Mouse (Mus musculus) heart, embryonic 11.5 days (tissue): ENCODE data around the gene Rhd. TPM values are rescaled to one million over a fixed set of nuclear protein-coding genes. Genes with fewer than 3 reads are reported as not detected.

Source experiments
- ATAC-seq: fragments of 200-750 bp; cut with Nextera tagmentation; replicated peaks from 2 replicates; pipeline ENCODE4 v1.8.0; 2017; ENCODE audit warnings: moderate library complexity; ENCODE audit not compliant: insufficient number of reproducible peaks, low FRiP score, low TSS enrichment
- H3K27ac ChIP-seq: fragments of 300-500 bp; sonication (generic); 2 replicates; pipeline ENCODE4 v1.5.1; 2014; ENCODE audit warnings: mild to moderate bottlenecking, low read depth, low read length
- H3K27me3 ChIP-seq: fragments of 300-500 bp; sonication (generic); 2 replicates; pipeline ENCODE4 v1.6.1; 2014; ENCODE audit warnings: mild to moderate bottlenecking, low read length, mixed read lengths; ENCODE audit not compliant: control insufficient read depth, insufficient read depth
- H3K36me3 ChIP-seq: fragments of 300-500 bp; sonication (generic); 2 replicates; pipeline ENCODE4 v1.6.1; 2014; ENCODE audit warnings: mild to moderate bottlenecking, low read length, moderate library complexity, mixed read lengths; ENCODE audit not compliant: control insufficient read depth, insufficient read depth
- H3K4me1 ChIP-seq: fragments of 300-500 bp; sonication (generic); 2 replicates; pipeline ENCODE4 v1.6.1; 2014; ENCODE audit warnings: low read length; ENCODE audit not compliant: control insufficient read depth, insufficient read depth
- H3K4me2 ChIP-seq: fragments of 300-500 bp; sonication (generic); 2 replicates; pipeline ENCODE4 v1.6.1; 2014; ENCODE audit warnings: mild to moderate bottlenecking, moderate library complexity
- H3K4me3 ChIP-seq: fragments of 300-500 bp; sonication (generic); 2 replicates; pipeline ENCODE4 v1.5.1; 2014; ENCODE audit warnings: low read depth, low read length
- H3K9ac ChIP-seq: fragments of 300-500 bp; sonication (generic); 2 replicates; pipeline ENCODE4 v1.6.1; 2014; ENCODE audit warnings: mild to moderate bottlenecking, low read depth, low read length, moderate library complexity
- H3K9me3 ChIP-seq: fragments of 300-500 bp; sonication (generic); replicated peaks from 2 replicates; pipeline ENCODE4 v1.6.1; 2016; ENCODE audit warnings: low read length; ENCODE audit not compliant: control insufficient read depth
- WGBS: fragments of 180-500 bp; shearing (Covaris S2); extraction: QIAGEN DNeasy Blood & Tissue Kit; methylation state at CpG from one replicate; pipeline ENCODE4 v1.1.7; 2014; ENCODE audit not compliant: insufficient replicate concordance; 5-methylcytosine and 5-hydroxymethylcytosine counted together
- polyA plus RNA-seq: library from polyadenylated mRNA; unstranded; fragments of >200 nt; fragmentation: Nextera tagmentation; extraction: Ambion mirVana; gene quantifications from 2 replicates; pipeline ENCODE4 v1.2.1, GENCODE M21; 2014

The Rhd gene
- polyA plus RNA-seq, 1 experiment from 2014 or later: 68.6 TPM

DNA sequence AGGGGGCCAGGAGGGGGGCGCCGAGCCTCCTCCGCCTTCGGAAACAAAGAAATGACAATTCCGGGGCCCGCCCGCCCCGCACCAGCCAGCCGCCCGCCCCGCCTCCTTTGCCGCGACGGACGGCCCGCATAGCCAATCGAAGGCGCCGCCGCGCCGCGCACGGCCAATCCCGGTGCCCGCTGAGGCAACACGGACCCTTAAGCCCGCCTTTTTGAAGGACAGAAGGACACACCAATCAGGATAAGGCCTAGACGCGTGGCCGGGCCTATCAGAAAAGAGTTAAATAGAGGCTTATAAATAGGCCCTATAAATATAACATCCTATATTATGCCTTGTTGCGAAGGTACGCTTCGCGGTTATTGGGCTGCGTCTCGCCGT is 11.1 kb upstream of the Rhd start, which contains the start of gene Maco1:
TSS of gene Maco1 (minus strand) at position 87 of the 378 bp plus-strand sequence.
- peak; percentile 96 for ATAC-seq
- Histone ChIP-seq H3K27ac (peak within 1 kb of the TSS; percentile 85), H3K4me1 (peaks cover 8% of the 10 kb centered on the region), H3K27me3 (peaks cover 6% of the 10 kb centered on the region; the same call in 1 of the 2 replicates), H3K36me3 (no peaks in the 10 kb centered on the region), H3K9me3 (no peaks in the 10 kb centered on the region), H3K4me3 (peak within 1 kb of the TSS; percentile 98), H3K4me2 (peak within 1 kb of the TSS; percentile 79), H3K9ac (peak within 1 kb of the TSS; percentile 96)
- whole genome bisulfite sequencing: under 1% methylated on average over 38 of the region's 38 CpGs

DNA sequence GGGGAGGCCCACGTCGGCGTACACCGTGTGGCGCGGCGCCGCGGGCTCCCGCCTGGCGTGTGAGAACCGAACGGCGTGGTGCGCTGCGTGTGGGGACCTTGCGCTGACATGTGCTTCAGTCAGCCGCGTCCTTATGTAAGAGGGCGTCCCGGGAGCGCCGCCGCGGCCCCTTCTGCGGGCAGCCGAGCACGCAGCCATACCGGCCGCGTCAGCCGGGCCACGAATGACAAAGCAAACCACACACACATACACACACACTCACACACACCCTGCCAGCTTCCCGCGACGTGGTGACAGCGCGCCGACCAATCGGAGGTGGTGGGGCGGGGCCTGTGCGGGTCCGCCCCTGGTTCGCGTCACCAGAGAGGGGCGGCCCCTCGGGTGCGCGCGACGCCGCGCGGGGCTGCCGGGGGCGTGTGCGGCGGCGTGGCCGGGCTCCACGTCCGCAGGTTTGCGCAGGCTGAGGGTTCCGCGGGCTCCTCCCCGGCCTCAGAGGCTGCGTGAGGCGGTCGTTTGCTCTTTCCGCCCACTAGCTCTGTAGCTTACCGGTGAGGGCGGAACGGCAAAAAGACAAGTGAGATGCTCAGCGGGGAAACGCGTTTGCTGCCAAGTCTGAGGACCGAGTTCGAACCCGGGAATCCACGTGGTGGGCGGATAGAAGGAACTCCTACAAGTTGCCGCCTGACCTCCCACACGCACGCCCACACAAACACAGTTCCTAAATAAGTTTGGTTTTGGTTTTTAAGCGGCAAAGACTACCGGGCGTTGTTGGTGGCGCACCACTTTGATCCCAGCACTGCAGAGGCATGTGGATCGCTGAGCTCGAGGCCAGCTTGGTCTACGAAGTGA is 10.5 kb upstream of the Rhd start:
- Histone ChIP-seq H3K27me3 (peaks cover 6% of the 10 kb centered on the region; the same call in 1 of the 2 replicates), H3K27ac (peak overlapping the region; percentile 83)

DNA sequence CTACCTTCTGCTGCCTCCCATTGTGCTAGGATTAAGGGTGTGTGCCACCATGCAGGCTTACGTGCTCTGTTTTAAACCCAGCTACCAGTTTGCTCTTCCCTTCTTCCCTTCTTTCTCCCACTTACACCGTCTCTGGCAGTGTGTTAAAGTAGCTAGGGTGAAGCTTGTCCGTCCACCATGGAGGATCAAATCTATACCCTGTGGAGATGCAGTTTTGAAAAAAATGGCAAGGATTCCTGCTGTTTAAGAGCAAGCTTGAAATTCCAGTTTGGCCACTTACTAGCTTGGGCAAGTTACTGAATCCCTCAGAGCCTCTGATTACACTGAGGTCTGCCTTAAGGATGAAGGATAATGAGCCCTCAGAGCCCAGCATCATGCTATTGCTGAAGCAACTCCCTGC is 9.0 kb upstream of the Rhd start:
- H3K36me3 ChIP-seq: no peaks in the 10 kb centered on the region
- no peak overlapping the region for H3K9ac ChIP-seq
- H3K4me3 ChIP-seq: no peak overlapping the region
- no peak overlapping the region for H3K27ac ChIP-seq
- H3K27me3 ChIP-seq: peaks cover 6% of the 10 kb centered on the region; the same call in 1 of the 2 replicates
- H3K9me3 ChIP-seq: no peaks in the 10 kb centered on the region
- H3K4me1 ChIP-seq: peaks cover 8% of the 10 kb centered on the region
- 62% methylated on average over 3 of the region's 3 CpGs for WGBS
- H3K4me2 ChIP-seq: no peak overlapping the region
- no peak for ATAC-seq

More for the DNA sequence above, 10.5 kb upstream of the Rhd start:
- Histone ChIP-seq H3K9me3 (no peaks in the 10 kb centered on the region), H3K4me2 (peak overlapping the region; percentile 79), H3K4me3 (peak overlapping the region; percentile 98), H3K4me1 (peaks cover 8% of the 10 kb centered on the region), H3K36me3 (no peaks in the 10 kb centered on the region), H3K9ac (peak overlapping the region; percentile 72)
- peak; percentile 93 for ATAC-seq
- WGBS: under 1% methylated on average over 91 of the region's 91 CpGs

- ATAC-seq: no peak
- 44% methylated on average over 5 of the region's 5 CpGs for WGBS
- H3K9ac ChIP-seq: no peak overlapping the region
These were observed 8.3 kb upstream of the Rhd start for GRCm38 (mm10) chr4:134856056-134856455.

DNA sequence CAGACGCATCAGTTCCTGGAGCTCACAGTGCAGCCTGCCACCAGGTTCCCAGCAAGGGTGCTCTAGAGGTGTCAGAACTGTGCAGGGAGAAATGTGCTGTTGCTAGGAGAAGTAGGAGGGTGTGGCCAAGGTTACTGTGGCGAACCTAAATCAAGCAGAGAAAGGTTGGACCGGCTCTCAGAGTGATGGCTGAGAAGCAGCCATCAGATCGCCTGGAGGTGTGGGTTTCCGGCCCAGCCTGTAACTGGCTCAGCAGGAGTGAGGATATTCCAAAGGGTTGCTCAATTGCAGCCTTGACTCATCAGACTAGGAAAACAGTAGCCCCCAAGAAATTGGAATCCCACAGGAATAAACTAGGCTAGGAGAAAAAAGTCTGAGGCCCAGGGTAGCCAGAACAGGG is 7.8 kb upstream of the Rhd start:
- Histone ChIP-seq H3K27ac (no peak overlapping the region), H3K9ac (no peak overlapping the region), H3K27me3 (peaks cover 6% of the 10 kb centered on the region; the same call in 1 of the 2 replicates), H3K4me2 (no peak overlapping the region), H3K4me3 (no peak overlapping the region), H3K4me1 (peaks cover 6% of the 10 kb centered on the region), H3K36me3 (no peaks in the 10 kb centered on the region), H3K9me3 (no peaks in the 10 kb centered on the region)
- ATAC-seq: no peak
- 22% methylated on average over 5 of the region's 5 CpGs for WGBS

More at GRCm38 (mm10) chr4:134856056-134856455, 8.3 kb upstream of the Rhd start:
- H3K4me1 ChIP-seq: peaks cover 8% of the 10 kb centered on the region
- no peaks in the 10 kb centered on the region for H3K36me3 ChIP-seq
- H3K4me3 ChIP-seq: no peak overlapping the region
- H3K27ac ChIP-seq: no peak overlapping the region
- H3K27me3 ChIP-seq: peaks cover 6% of the 10 kb centered on the region; the same call in 1 of the 2 replicates
- H3K9me3 ChIP-seq: no peaks in the 10 kb centered on the region
- H3K4me2 ChIP-seq: no peak overlapping the region

GRCm38 (mm10) chr4:134858494-134858893 is 5.8 kb upstream of the Rhd start:
- Histone ChIP-seq H3K36me3 (no peaks in the 10 kb centered on the region), H3K4me3 (no peak overlapping the region), H3K27ac (no peak overlapping the region), H3K9ac (no peak overlapping the region), H3K4me1 (no peaks in the 10 kb centered on the region; the same call in 1 of the 2 replicates), H3K4me2 (no peak overlapping the region), H3K9me3 (no peaks in the 10 kb centered on the region), H3K27me3 (peaks cover 6% of the 10 kb centered on the region; the same call in 1 of the 2 replicates)
- ATAC-seq: no peak
- WGBS: 71% methylated on average over 4 of the region's 4 CpGs

GRCm38 (mm10) chr4:134861884-134862283 is 2.5 kb upstream of the Rhd start:
- Histone ChIP-seq H3K27ac (no peak overlapping the region), H3K36me3 (no peaks in the 10 kb centered on the region), H3K27me3 (no peaks in the 10 kb centered on the region; the same call in 1 of the 2 replicates), H3K4me3 (no peak overlapping the region), H3K4me1 (0 out of 2 replicates have a peak, but pooled peaks cover 3% of the 10 kb centered on the region), H3K4me2 (no peak overlapping the region), H3K9me3 (no peaks in the 10 kb centered on the region), H3K9ac (no peak overlapping the region)
- no peak for ATAC-seq
- WGBS: 73% methylated on average over 6 of the region's 6 CpGs

GRCm38 (mm10) chr4:134862996-134863395 is 1.3 kb upstream of the Rhd start:
- Histone ChIP-seq H3K9me3 (no peaks in the 10 kb centered on the region), H3K4me3 (no peak overlapping the region), H3K36me3 (no peaks in the 10 kb centered on the region), H3K4me2 (no peak overlapping the region), H3K4me1 (0 out of 2 replicates have a peak, but pooled peaks cover 3% of the 10 kb centered on the region), H3K27ac (no peak overlapping the region), H3K27me3 (no peaks in the 10 kb centered on the region), H3K9ac (no peak overlapping the region)
- no peak for ATAC-seq
- WGBS: 77% methylated on average over 7 of the region's 7 CpGs
